Mouse (Mus musculus): ENCODE results near the gene Sec61g. TPM values are rescaled to one million over a fixed set of nuclear protein-coding genes. Genes with fewer than 3 reads are reported as not detected.
"Not testable (repeated sequence)": the region's sequence is repeated elsewhere in the genome, so short reads cannot be mapped to it uniquely, and the experiment has no call there.

Sec61g gene
- polyA plus RNA-seq, 1 experiment = 21.5 TPM

DNA sequence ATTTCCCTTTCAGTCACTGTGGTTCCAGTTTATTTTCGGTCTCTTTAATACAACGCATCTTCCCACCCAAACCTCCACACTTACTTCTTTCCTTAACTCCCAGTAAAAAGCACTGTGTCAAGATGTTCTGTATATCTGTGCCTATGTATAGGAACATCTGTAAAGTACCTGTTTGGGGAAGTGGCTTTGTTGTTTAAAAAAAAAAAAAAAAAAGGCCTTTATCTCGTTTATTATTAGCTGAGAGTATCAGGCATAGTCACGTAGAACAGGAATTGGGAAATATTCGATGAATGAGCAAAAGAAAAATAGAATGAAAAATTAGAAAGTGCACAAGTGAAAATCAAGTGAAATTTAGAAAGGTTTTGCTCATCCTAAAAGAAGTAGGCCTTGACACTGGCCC lies 19.5 kb upstream of the Sec61g start:
- no peak for DNase-seq
- WGBS = 94% methylated on average over 5 of the region's 5 CpGs
- Histone ChIP-seq H3K27ac (ENCODE audit: insufficient read depth, low read length) (no peak overlapping the region), H3K4me3 (replicated peaks; ENCODE audit: insufficient read depth, low read depth, low read length) (no peak overlapping the region), H3K4me1 (ENCODE audit: control insufficient read depth, insufficient read depth, low read length) (no peaks in the 10 kb centered on the region), H3K27me3 (ENCODE audit: control insufficient read depth, insufficient read depth, low read length) (no peaks in the 10 kb centered on the region)
- TF ChIP-seq POLR2A (IDR thresholded peaks at IDR 0.05; ENCODE audit: borderline replicate concordance, insufficient read depth, low read length) = no peak
- TF ChIP-seq CTCF (IDR thresholded peaks at IDR 0.05; ENCODE audit: borderline replicate concordance, insufficient read depth, low read depth, low read length) = no peak

DNA sequence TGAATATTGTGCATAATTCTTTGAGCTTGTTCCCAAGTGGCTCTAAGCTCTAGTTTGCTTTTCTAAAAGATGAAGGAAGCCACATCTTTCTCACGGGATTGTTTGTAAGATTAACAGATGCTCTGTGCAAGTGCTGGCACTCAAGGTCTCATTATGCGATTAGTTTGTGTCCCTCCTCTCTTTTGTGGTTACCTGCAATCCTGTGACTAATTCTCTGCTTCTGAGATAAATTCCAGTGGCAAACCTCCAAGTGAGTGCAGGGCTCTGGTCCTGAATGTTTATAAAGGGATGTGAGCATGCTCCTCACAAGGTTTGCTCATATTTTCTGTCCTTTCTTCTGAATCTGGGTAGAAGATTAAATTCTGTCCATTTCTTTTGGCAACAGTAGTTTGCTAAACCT lies 18.2 kb upstream of the Sec61g start:
- 33% methylated on average over 2 of the region's 2 CpGs for WGBS
- TF ChIP-seq CTCF (IDR thresholded peaks at IDR 0.05; ENCODE audit: borderline replicate concordance, insufficient read depth, low read depth, low read length) = no peak
- TF ChIP-seq POLR2A (IDR thresholded peaks at IDR 0.05; ENCODE audit: borderline replicate concordance, insufficient read depth, low read length) = no peak
- Histone ChIP-seq H3K27ac (ENCODE audit: insufficient read depth, low read length) (no peak overlapping the region), H3K4me1 (ENCODE audit: control insufficient read depth, insufficient read depth, low read length) (no peaks in the 10 kb centered on the region), H3K4me3 (replicated peaks; ENCODE audit: insufficient read depth, low read depth, low read length) (no peak overlapping the region), H3K27me3 (ENCODE audit: control insufficient read depth, insufficient read depth, low read length) (no peaks in the 10 kb centered on the region)
- DNase-seq = no peak

DNA sequence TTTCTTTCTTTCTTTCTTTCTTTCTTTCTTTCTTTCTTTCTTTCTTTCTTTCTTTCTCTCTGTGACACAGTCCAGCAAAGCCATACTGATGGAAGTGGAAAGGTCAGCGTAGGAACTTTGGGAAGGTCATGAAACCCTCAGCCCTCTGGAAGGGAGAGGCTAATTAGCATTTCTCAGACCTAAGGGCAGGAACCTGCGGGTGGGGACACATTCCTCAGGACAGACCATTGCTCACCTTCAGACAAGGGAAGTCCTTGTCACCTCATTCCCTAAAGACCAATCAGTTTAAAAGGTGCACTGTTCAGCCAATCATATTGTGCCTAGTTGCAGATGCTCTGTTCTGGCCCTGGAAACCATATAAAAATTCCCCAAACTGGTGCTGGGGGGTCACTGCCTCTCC lies 17.4 kb upstream of the Sec61g start:
- WGBS = 76% methylated on average over 2 of the region's 2 CpGs
- DNase-seq = no peak
- Histone ChIP-seq H3K4me3 (replicated peaks; ENCODE audit: insufficient read depth, low read depth, low read length) (no peak overlapping the region), H3K27ac (ENCODE audit: insufficient read depth, low read length) (no peak overlapping the region), H3K4me1 (ENCODE audit: control insufficient read depth, insufficient read depth, low read length) (no peaks in the 10 kb centered on the region), H3K27me3 (ENCODE audit: control insufficient read depth, insufficient read depth, low read length) (no peaks in the 10 kb centered on the region)
- no peak for TF ChIP-seq CTCF (IDR thresholded peaks at IDR 0.05; ENCODE audit: borderline replicate concordance, insufficient read depth, low read depth, low read length)
- no peak for TF ChIP-seq POLR2A (IDR thresholded peaks at IDR 0.05; ENCODE audit: borderline replicate concordance, insufficient read depth, low read length)

DNA sequence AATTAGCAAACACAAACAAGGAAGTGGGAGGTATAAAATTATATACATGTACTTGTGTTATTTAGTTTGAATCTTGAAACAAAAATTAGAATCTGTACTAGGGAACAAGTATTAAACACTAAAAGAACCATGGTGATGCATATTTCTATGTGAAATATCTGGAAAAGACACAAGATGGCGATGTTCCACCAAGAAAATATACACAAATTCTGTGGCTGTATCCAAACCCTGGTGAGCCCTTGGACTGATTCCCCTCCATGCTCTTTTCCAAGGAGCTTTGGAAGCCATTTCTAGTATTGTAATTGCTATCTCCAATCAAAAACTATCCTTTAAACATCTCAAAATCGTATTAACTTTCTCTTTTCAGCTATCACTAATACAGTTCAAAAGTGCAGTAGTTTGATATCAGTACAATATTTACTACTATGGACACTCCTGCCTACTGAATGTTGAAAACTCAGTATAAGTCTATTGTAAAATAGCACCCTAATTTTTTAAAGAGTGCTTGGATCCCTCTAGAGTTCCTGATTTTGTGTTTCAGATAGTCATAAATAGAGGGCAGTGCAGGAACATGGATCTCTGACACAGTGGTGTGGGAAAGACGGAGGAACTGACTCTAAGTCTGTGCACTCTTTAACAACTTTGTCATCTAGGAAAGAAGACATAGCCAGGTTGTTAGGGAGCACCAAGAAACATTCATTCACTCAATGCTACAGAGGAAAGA lies 16.8 kb upstream of the Sec61g start:
- no peak overlapping the region for H3K27ac ChIP-seq (ENCODE audit: insufficient read depth, low read length)
- WGBS = 37% methylated on average over 3 of the region's 3 CpGs
- H3K27me3 ChIP-seq (ENCODE audit: control insufficient read depth, insufficient read depth, low read length) = no peaks in the 10 kb centered on the region
- no peak for TF ChIP-seq POLR2A (IDR thresholded peaks at IDR 0.05; ENCODE audit: borderline replicate concordance, insufficient read depth, low read length)
- peak; percentile 41; the same call in 1 of the 2 replicates for TF ChIP-seq CTCF (IDR thresholded peaks at IDR 0.05; ENCODE audit: borderline replicate concordance, insufficient read depth, low read depth, low read length)
- H3K4me1 ChIP-seq (ENCODE audit: control insufficient read depth, insufficient read depth, low read length) = no peaks in the 10 kb centered on the region
- DNase-seq = peak in 1 of 2 experiments; percentile 10
- no peak overlapping the region for H3K4me3 ChIP-seq (replicated peaks; ENCODE audit: insufficient read depth, low read depth, low read length)

DNA sequence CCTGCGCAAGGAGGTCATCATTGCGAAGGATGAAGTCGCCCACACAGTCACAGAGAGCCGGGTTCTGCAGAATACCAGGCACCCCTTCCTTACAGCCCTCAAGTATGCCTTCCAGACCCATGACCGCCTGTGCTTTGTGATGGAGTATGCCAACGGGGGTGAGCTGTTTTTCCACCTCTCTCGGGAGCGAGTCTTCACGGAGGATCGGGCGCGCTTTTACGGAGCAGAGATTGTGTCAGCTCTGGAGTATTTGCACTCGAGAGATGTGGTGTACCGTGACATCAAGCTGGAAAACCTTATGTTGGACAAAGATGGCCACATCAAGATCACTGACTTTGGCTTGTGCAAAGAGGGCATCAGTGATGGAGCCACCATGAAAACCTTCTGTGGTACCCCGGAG lies 6.8 kb upstream of the Sec61g start:
- 95% methylated on average over 16 of the region's 16 CpGs for WGBS
- not testable (repeated sequence) for DNase-seq; H3K27ac ChIP-seq (ENCODE audit: insufficient read depth, low read length); H3K4me3 ChIP-seq (replicated peaks; ENCODE audit: insufficient read depth, low read depth, low read length); H3K4me1 ChIP-seq (ENCODE audit: control insufficient read depth, insufficient read depth, low read length); H3K27me3 ChIP-seq (ENCODE audit: control insufficient read depth, insufficient read depth, low read length)

DNA sequence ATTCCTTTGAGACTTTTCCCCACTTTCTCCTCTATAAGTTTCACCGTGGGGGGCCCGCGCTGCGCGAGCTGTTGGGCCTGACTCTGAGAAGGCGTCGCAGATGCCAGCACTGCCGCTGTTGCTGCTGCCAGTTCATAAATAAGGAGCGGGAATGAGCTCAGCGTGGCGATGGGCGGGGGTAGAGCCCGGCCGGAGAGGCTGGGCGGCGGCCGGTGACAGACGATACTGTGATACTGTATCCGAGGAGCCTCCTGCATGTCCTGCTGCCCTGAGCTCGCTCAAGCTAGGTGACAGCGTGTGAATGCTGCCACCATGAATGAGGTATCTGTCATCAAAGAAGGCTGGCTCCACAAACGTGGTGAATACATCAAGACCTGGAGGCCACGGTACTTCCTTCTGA lies 5.9 kb upstream of the Sec61g start:
- 70% methylated on average over 23 of the region's 23 CpGs for WGBS
- H3K4me1 ChIP-seq (ENCODE audit: control insufficient read depth, insufficient read depth, low read length); H3K4me3 ChIP-seq (replicated peaks; ENCODE audit: insufficient read depth, low read depth, low read length); H3K27me3 ChIP-seq (ENCODE audit: control insufficient read depth, insufficient read depth, low read length); DNase-seq; H3K27ac ChIP-seq (ENCODE audit: insufficient read depth, low read length): not testable (repeated sequence)

DNA sequence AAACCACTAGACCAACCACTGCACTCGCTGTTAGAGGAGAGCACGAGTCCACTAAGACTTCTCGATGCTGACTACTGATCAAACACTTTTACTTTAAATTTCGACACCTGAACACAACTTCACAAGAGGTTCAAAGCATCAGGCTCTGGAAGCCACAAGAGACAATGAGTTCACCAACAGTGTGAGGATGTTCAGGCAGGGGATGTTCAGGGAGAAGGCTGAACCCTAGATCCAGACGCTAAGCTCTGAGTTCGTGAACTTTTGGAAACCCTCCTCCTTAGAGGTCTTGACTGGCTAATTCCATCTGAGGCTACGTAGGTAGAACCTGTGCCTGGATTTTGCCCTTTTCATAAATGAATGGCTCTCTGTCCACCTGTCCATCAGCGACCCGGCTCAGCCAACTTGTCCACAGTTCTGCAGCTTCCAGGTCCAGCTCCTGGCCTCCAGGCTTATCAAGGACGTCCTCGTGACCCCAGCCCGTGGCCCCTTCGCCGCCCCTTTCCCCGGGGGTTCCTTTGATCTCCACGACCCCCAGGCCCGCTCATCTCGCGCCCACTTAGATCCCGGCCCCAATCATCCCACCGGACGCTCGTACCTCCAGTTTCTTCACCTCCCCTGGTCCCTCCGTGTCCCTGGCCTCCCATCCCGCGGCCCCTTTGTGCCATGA lies 766 bp downstream of the Sec61g start:
- no peak for DNase-seq
- WGBS = 4% methylated on average over 26 of the region's 26 CpGs
- Histone ChIP-seq H3K27ac (ENCODE audit: insufficient read depth, low read length) (peak overlapping the region; percentile 66), H3K4me3 (replicated peaks; ENCODE audit: insufficient read depth, low read depth, low read length) (peak overlapping the region; percentile 96), H3K4me1 (ENCODE audit: control insufficient read depth, insufficient read depth, low read length) (no peaks in the 10 kb centered on the region), H3K27me3 (ENCODE audit: control insufficient read depth, insufficient read depth, low read length) (no peaks in the 10 kb centered on the region)
- TF ChIP-seq POLR2A (IDR thresholded peaks at IDR 0.05; ENCODE audit: borderline replicate concordance, insufficient read depth, low read length) (no peak), CTCF (IDR thresholded peaks at IDR 0.05; ENCODE audit: borderline replicate concordance, insufficient read depth, low read depth, low read length) (no peak)

DNA sequence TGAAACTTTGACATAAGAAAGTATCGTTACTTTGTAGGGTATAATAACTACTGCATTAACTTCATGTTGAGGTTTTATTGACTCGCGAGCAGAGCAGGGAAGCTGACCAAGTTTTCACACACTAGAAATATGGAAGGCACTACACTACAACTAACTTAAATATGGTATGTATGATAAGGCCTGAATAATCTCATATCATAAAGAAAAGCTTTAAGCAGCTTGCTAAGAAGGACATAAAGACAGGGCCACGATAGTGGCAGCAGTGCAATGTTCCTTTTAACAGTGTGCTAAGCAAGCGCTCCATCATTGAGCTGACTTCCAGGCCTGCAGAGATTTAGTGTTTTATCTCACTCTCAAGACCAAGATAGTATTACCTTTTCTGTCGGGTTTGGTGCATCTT lies 2.3 kb downstream of the Sec61g start:
- H3K27ac ChIP-seq (ENCODE audit: insufficient read depth, low read length) = no peak overlapping the region
- H3K4me3 ChIP-seq (replicated peaks; ENCODE audit: insufficient read depth, low read depth, low read length) = no peak overlapping the region
- WGBS = 96% methylated on average over 6 of the region's 6 CpGs
- no peak for DNase-seq
- TF ChIP-seq POLR2A (IDR thresholded peaks at IDR 0.05; ENCODE audit: borderline replicate concordance, insufficient read depth, low read length) (no peak), CTCF (IDR thresholded peaks at IDR 0.05; ENCODE audit: borderline replicate concordance, insufficient read depth, low read depth, low read length) (no peak)
- H3K27me3 ChIP-seq (ENCODE audit: control insufficient read depth, insufficient read depth, low read length) = no peaks in the 10 kb centered on the region
- H3K4me1 ChIP-seq (ENCODE audit: control insufficient read depth, insufficient read depth, low read length) = no peaks in the 10 kb centered on the region

Data from cerebellum, adult 2 months (tissue).